Mouse (Mus musculus) cortical plate, adult 2 months (tissue): ENCODE results near the gene Ankrd44. TPM values are rescaled to one million over a fixed set of nuclear protein-coding genes. Genes with fewer than 3 reads are reported as not detected.

ENCODE experiments used
- H3K27ac ChIP-seq: fragments of 200-500 bp; 2 replicates; pipeline ENCODE4 v1.5.1; 2012; ENCODE audit warnings: low read length, control low read depth, inconsistent platforms; ENCODE audit not compliant: insufficient read depth
- H3K4me1 ChIP-seq: fragments of 200-500 bp; 2 replicates; pipeline ENCODE4 v1.6.1; 2011; ENCODE audit warnings: low read length; ENCODE audit not compliant: control insufficient read depth, insufficient read depth
- H3K4me3 ChIP-seq: fragments of 200-500 bp; 2 replicates; pipeline ENCODE4 v1.5.1; 2011; ENCODE audit warnings: mild to moderate bottlenecking, low read length, control low read depth; ENCODE audit not compliant: insufficient read depth
- CTCF ChIP-seq: fragments of 200-500 bp; IDR thresholded peaks from 2 replicates; pipeline ENCODE4 v1.5.1; 2011; ENCODE audit warnings: mild to moderate bottlenecking, control low read depth, low read length; ENCODE audit not compliant: insufficient read depth; ENCODE audit errors: extremely low read depth
- POLR2A ChIP-seq: fragments of 200-500 bp; IDR thresholded peaks from 2 replicates; pipeline ENCODE4 v1.6.1; 2011; ENCODE audit warnings: mild to moderate bottlenecking, low read length, control low read depth; ENCODE audit not compliant: insufficient read depth; ENCODE audit errors: extremely low read depth
- polyA plus RNA-seq: library from polyadenylated mRNA; depleted of rRNA; stranded (reverse); fragments of >200 nt; gene quantifications from 2 replicates; pipeline ENCODE4 v1.2.3, GENCODE M21; 2012

The Ankrd44 gene
- polyA plus RNA-seq, 1 experiment, result 18.3 TPM

DNA sequence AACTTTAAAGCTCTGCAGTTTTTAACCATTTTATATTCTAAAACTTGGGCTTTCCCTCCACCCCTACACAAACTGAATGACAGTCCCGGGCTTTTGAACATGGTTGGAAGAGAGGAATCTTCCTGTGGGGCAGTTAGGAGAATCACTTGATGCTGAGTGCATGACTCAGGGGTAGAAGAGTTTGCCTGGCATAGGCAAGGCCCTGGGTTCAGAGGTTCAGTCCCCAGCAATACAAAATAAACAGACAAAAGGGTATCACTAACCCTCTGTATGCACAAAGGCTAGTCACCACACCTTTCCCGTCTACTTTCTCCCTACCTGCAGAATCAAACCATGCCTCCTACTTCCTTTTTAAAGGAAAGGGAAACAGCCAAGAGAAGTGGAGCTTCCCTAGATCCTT lies 28.5 kb downstream of the Ankrd44 start:
- Histone ChIP-seq H3K4me3 (no peak overlapping the region), H3K4me1 (peaks cover 7% of the 10 kb centered on the region), H3K27ac (no peak overlapping the region)
- no peak for TF ChIP-seq CTCF
- no peak for TF ChIP-seq POLR2A

DNA sequence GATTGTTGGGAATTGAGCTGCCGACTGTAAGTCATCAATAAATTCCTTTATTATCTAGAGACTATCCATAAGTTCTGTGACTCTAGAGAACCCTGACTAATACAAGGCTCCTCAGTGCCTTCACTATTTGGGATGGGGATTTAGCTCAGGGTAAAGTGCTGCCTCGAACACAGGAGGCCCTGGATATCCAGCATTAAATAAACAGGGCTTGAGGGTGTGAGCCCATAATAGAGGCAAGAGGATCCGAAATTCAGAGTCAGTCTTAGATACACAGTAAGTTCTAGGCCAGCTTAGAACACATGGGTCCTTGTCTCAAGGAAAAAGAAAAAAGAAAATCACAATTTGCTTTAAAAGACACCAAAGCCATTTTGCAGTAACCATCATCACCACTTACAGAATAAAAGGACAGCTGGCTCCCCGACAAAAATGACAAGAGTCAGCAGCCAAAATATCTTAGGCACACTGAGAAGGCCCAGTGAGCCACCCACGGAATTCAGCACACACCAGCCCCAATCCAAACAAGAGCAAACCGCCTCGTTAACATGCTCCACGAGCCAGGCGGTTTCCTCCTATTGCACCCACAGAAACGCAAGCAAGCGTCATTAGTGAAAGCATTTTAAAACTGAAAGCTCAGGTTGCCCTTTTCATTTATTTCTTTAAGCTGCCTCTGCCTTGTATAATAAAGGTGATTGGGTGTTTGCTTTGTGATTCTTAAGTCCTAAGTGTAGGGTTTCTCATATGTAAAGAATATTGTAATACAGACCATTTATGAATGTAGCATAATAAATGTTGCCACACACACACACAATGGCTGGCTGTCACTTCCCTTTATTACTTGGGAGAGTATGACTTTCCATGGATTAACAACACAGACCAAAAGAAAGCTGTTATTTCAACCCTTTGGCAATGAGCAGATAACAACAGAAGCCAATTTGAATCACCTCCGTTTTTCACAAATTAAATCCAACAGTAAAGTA lies 29.8 kb downstream of the Ankrd44 start:
- Histone ChIP-seq H3K4me3 (no peak overlapping the region), H3K27ac (no peak overlapping the region), H3K4me1 (peaks cover 7% of the 10 kb centered on the region)
- TF ChIP-seq POLR2A, result no peak
- no peak for TF ChIP-seq CTCF

DNA sequence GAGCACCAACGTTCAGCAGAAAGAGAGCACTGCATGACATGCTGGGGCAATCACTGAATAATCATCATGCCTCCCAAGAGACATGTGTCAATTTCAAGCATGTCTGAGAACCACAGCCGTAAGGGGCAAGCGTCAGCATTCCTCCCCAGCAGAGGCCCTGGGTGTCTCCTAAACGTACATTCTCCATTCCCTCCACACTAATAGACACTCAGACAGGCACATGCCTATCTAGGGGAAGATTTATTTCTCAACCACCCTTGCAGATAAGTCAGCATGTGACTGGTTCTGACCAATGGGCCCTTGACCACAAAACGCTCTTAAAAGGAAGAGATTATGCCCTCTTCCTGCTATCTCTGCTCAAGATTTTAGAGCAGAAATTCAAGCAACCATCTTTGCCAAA lies 37.7 kb downstream of the Ankrd44 start:
- Histone ChIP-seq H3K4me3 (no peak overlapping the region), H3K4me1 (no peaks in the 10 kb centered on the region), H3K27ac (no peak overlapping the region)
- no peak for TF ChIP-seq POLR2A
- no peak for TF ChIP-seq CTCF

DNA sequence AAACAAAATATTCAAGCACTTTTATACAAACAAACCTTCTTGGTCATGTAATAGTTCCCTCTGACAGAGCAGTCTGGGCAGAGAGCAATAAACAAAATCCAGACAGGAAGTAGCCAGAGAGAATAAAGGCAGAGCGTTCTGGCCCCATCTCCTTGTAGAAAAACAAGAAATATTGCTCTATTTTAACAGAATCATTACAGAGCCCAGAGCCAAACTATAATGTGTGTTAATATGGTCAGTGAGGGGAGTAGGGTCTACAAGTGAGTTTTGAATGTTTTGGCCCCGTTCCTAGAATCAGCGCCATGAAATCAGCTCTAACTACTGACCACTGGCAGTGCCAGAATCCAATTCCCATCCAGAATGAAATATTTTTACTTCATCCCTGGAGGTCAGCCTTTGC lies 38.3 kb downstream of the Ankrd44 start:
- no peak overlapping the region for H3K27ac ChIP-seq
- TF ChIP-seq POLR2A (no peak), CTCF (no peak)
- H3K4me3 ChIP-seq, result no peak overlapping the region
- no peaks in the 10 kb centered on the region for H3K4me1 ChIP-seq

GRCm38 (mm10) chr1:54882856-54883467 lies 43.2 kb downstream of the Ankrd44 start:
- Histone ChIP-seq H3K4me3 (no peak overlapping the region), H3K27ac (no peak overlapping the region), H3K4me1 (no peaks in the 10 kb centered on the region)
- TF ChIP-seq POLR2A (no peak), CTCF (no peak)

- Histone ChIP-seq H3K4me3 (no peak overlapping the region), H3K27ac (no peak overlapping the region), H3K4me1 (no peaks in the 10 kb centered on the region; the same call in 1 of the 2 replicates)
- TF ChIP-seq POLR2A (no peak), CTCF (no peak)
Observed at GRCm38 (mm10) chr1:54881523-54881922, 44.7 kb downstream of the Ankrd44 start.

DNA sequence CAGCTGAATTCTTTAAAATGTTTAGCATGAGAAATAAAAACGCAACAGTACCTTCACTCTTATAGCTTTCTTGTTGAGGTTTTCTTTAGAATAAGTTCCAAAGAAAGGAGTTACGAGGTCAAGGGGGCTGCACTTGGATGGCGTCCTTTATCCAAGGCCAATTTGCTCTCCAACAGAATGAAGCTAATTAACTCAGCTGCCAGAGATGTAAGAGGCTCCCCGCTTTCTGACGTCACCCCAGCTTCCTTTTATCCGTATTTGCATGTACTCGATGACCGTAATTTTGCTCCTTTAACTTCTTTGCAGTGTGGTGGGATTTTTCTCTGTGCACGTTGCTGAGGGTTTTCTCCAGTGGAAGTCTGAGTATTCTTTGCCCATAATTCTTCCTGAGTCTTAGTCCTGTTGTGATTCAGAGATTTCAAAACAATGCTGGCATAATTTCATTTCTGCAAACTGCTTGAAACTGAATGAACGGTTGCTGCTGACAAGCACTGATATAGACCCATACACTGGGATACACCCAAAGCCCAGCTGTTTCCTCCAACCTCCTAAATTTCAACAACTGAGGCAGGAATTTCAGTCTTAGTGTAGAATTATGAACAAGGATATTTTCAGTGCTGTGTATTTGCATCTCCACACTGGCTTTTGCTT lies 48.6 kb downstream of the Ankrd44 start:
- H3K4me1 ChIP-seq, result no peaks in the 10 kb centered on the region; the same call in 1 of the 2 replicates
- TF ChIP-seq POLR2A (no peak), CTCF (no peak)
- no peak overlapping the region for H3K4me3 ChIP-seq
- no peak overlapping the region for H3K27ac ChIP-seq

DNA sequence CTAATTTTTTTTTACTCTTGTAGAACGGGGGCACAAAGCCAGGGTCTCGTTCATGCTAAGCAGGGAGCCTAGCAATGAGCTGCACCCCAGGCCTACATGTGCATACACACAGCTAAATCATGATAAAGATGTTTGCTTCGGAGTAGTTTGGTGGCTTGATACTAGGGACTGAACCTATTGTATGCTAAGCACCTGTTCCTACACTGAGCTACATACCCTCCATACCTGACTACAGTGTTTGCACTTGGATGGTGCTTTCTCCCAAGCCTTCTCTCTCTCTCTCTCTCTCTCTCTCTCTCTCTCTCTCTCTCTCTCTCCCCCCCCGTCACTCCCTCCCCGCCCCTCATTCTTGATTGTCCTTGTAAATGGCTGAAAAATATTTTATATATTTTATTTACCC lies 49.2 kb downstream of the Ankrd44 start:
- Histone ChIP-seq H3K4me1 (no peaks in the 10 kb centered on the region; the same call in 1 of the 2 replicates), H3K4me3 (no peak overlapping the region), H3K27ac (no peak overlapping the region)
- no peak for TF ChIP-seq POLR2A
- no peak for TF ChIP-seq CTCF

DNA sequence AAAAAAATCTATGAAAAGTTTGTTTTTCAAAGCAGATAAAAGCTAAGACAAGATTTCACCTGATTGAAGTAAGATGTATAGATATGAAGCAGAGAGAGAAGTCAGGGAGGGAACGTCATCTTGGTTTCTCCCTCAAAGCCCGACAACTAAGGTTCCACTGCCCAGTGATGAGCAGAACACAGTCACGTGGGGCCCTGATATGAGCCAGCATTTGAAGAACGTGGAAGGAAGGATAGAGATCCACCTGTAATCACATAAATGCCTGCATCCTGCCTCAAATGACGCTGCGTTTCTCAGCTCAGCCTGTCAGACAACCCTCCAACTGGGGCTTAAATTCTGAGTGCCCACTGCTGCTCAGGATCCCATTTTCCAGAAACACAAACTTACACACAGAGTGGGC lies 52.1 kb downstream of the Ankrd44 start:
- Histone ChIP-seq H3K27ac (no peak overlapping the region), H3K4me1 (no peaks in the 10 kb centered on the region; the same call in 1 of the 2 replicates), H3K4me3 (no peak overlapping the region)
- no peak for TF ChIP-seq CTCF
- TF ChIP-seq POLR2A, result no peak
